Mouse (Mus musculus) neural tube, embryonic 14.5 days (tissue): ENCODE results near the gene Olfr684. TPM values are rescaled to one million over a fixed set of nuclear protein-coding genes. Genes with fewer than 3 reads are reported as not detected.

Experiments used
- ATAC-seq: fragments of 200-750 bp; cut with Nextera tagmentation; 2 replicates; pipeline ENCODE4 v1.8.0; 2017; ENCODE audit warnings: low read depth, mild to moderate bottlenecking, moderate TSS enrichment, moderate library complexity
- H3K27ac ChIP-seq: fragments of 300-500 bp; sonication (generic); 2 replicates; pipeline ENCODE4 v1.5.1; 2014; ENCODE audit warnings: low read depth, mild to moderate bottlenecking, control low read depth, low read length, moderate library complexity, mixed read lengths
- H3K27me3 ChIP-seq: fragments of 300-500 bp; sonication (generic); 2 replicates; pipeline ENCODE4 v1.6.1; 2014; ENCODE audit warnings: low read length; ENCODE audit not compliant: control insufficient read depth, insufficient read depth
- H3K36me3 ChIP-seq: fragments of 300-500 bp; sonication (generic); 2 replicates; pipeline ENCODE4 v1.6.1; 2014; ENCODE audit warnings: low read length, mixed read lengths; ENCODE audit not compliant: control insufficient read depth, insufficient read depth
- H3K4me1 ChIP-seq: fragments of 300-500 bp; sonication (generic); 2 replicates; pipeline ENCODE4 v1.6.1; 2014; ENCODE audit warnings: low read length; ENCODE audit not compliant: control insufficient read depth, insufficient read depth
- H3K4me2 ChIP-seq: fragments of 300-500 bp; sonication (generic); 2 replicates; pipeline ENCODE4 v1.6.1; 2014; ENCODE audit warnings: mild to moderate bottlenecking, low read depth, low read length, control low read depth
- H3K4me3 ChIP-seq: fragments of 300-500 bp; sonication (generic); 2 replicates; pipeline ENCODE4 v1.5.1; 2014; ENCODE audit warnings: low read depth, low read length, control low read depth, mixed read lengths
- H3K9ac ChIP-seq: fragments of 300-500 bp; sonication (generic); replicated peaks from 2 replicates; pipeline ENCODE4 v1.6.1; 2014; ENCODE audit warnings: low read depth, mild to moderate bottlenecking, control low read depth, low read length, mixed read lengths
- H3K9me3 ChIP-seq: fragments of 300-500 bp; sonication (generic); 2 replicates; pipeline ENCODE4 v1.6.1; 2016; ENCODE audit warnings: low read length; ENCODE audit not compliant: control insufficient read depth
- WGBS: fragments of 180-500 bp; shearing (Covaris S2); extraction: QIAGEN DNeasy Blood & Tissue Kit; methylation state at CpG from one replicate; pipeline ENCODE4 v1.1.7; 2014; 5-methylcytosine and 5-hydroxymethylcytosine counted together
- polyA plus RNA-seq: library from polyadenylated mRNA; unstranded; fragments of >200 nt; fragmentation: Nextera tagmentation; extraction: Ambion mirVana; gene quantifications from 2 replicates; pipeline ENCODE4 v1.2.1, GENCODE M21; 2014

Gene Olfr684
- not detected in 2 replicates for polyA plus RNA-seq

GRCm38 (mm10) chr7:105163553-105163952, at the start of gene Olfr684:
TSS of gene Olfr684 (minus strand) at chr7:105163653.
- Histone ChIP-seq H3K4me2 (no peak within 1 kb of the TSS), H3K4me3 (no peak within 1 kb of the TSS), H3K36me3 (no peaks in the 10 kb centered on the region), H3K27me3 (no peaks in the 10 kb centered on the region), H3K27ac (no peak within 1 kb of the TSS), H3K9ac (no peak within 1 kb of the TSS), H3K4me1 (no peaks in the 10 kb centered on the region), H3K9me3 (no peaks in the 10 kb centered on the region)
- no peak for ATAC-seq
- 67% methylated on average over 1 of the region's 1 CpGs for WGBS

GRCm38 (mm10) chr7:105207385-105207784, 43.9 kb upstream of the Olfr684 start, which contains the start of gene Olfr686:
TSS of gene Olfr686 (minus strand) at chr7:105207485.
- ATAC-seq, result no peak
- H3K4me2 ChIP-seq, result no peak within 1 kb of the TSS
- H3K9me3 ChIP-seq, result no peaks in the 10 kb centered on the region
- H3K4me3 ChIP-seq, result no peak within 1 kb of the TSS
- no peak within 1 kb of the TSS for H3K27ac ChIP-seq
- H3K27me3 ChIP-seq, result no peaks in the 10 kb centered on the region
- no peaks in the 10 kb centered on the region for H3K4me1 ChIP-seq
- H3K9ac ChIP-seq, result no peak within 1 kb of the TSS
- no peaks in the 10 kb centered on the region for H3K36me3 ChIP-seq

GRCm38 (mm10) chr7:105185912-105186311, 22.5 kb upstream of the Olfr684 start, which contains the start of gene Olfr685:
TSS of gene Olfr685 (minus strand) at chr7:105186012.
- no peak for ATAC-seq
- Histone ChIP-seq H3K27me3 (no peaks in the 10 kb centered on the region), H3K27ac (no peak within 1 kb of the TSS), H3K9ac (no peak within 1 kb of the TSS), H3K9me3 (no peaks in the 10 kb centered on the region), H3K4me1 (no peaks in the 10 kb centered on the region), H3K4me3 (no peak within 1 kb of the TSS), H3K36me3 (no peaks in the 10 kb centered on the region), H3K4me2 (no peak within 1 kb of the TSS)
- 94% methylated on average over 1 of the region's 1 CpGs for WGBS

- H3K4me1 ChIP-seq, result no peaks in the 10 kb centered on the region
- H3K27ac ChIP-seq, result no peak overlapping the region
- ATAC-seq, result no peak
- no peak overlapping the region for H3K9ac ChIP-seq
- no peaks in the 10 kb centered on the region for H3K36me3 ChIP-seq
- WGBS, result 58% methylated on average over 4 of the region's 4 CpGs
- no peak overlapping the region for H3K4me2 ChIP-seq
- H3K4me3 ChIP-seq, result no peak overlapping the region
- H3K27me3 ChIP-seq, result no peaks in the 10 kb centered on the region
- no peaks in the 10 kb centered on the region for H3K9me3 ChIP-seq
Observed at GRCm38 (mm10) chr7:105170773-105171172, 7.3 kb upstream of the Olfr684 start.

- WGBS, result 64% methylated on average over 1 of the region's 1 CpGs
- no peak within 1 kb of the TSS for H3K9ac ChIP-seq
- H3K4me3 ChIP-seq, result no peak within 1 kb of the TSS
- no peaks in the 10 kb centered on the region for H3K9me3 ChIP-seq
- no peaks in the 10 kb centered on the region for H3K4me1 ChIP-seq
- no peak within 1 kb of the TSS for H3K4me2 ChIP-seq
- no peak for ATAC-seq
- no peaks in the 10 kb centered on the region for H3K36me3 ChIP-seq
- no peak within 1 kb of the TSS for H3K27ac ChIP-seq
- H3K27me3 ChIP-seq, result no peaks in the 10 kb centered on the region
Observed at GRCm38 (mm10) chr7:105146912-105147311, 16.5 kb downstream of the Olfr684 start, which contains the start of gene Olfr683. TSS of gene Olfr683 (minus strand) at chr7:105147012.

- no peaks in the 10 kb centered on the region for H3K4me1 ChIP-seq
- ATAC-seq, result no peak
- 81% methylated on average over 2 of the region's 2 CpGs for WGBS
- no peak overlapping the region for H3K4me2 ChIP-seq
- H3K36me3 ChIP-seq, result no peaks in the 10 kb centered on the region
- no peaks in the 10 kb centered on the region for H3K9me3 ChIP-seq
- no peak overlapping the region for H3K9ac ChIP-seq
- no peaks in the 10 kb centered on the region for H3K27me3 ChIP-seq
- no peak overlapping the region for H3K27ac ChIP-seq
- H3K4me3 ChIP-seq, result no peak overlapping the region
Observed at GRCm38 (mm10) chr7:105141275-105141674, 22.2 kb downstream of the Olfr684 start.

- H3K4me1 ChIP-seq, result no peaks in the 10 kb centered on the region
- no peak for ATAC-seq
- no peak within 1 kb of the TSS for H3K4me2 ChIP-seq
Observed at GRCm38 (mm10) chr7:105116536-105116935, 46.9 kb downstream of the Olfr684 start, which contains the start of gene Olfr681. TSS of gene Olfr681 (plus strand) at chr7:105116836.

More at GRCm38 (mm10) chr7:105116536-105116935, 46.9 kb downstream of the Olfr684 start, which contains the start of gene Olfr681:
- no peak within 1 kb of the TSS for H3K4me3 ChIP-seq
- no peak within 1 kb of the TSS for H3K9ac ChIP-seq
- no peaks in the 10 kb centered on the region for H3K36me3 ChIP-seq
- H3K27me3 ChIP-seq, result no peaks in the 10 kb centered on the region
- H3K27ac ChIP-seq, result no peak within 1 kb of the TSS
- no peaks in the 10 kb centered on the region for H3K9me3 ChIP-seq

Other genes with a start within 250 kb of the Olfr684 start
- gene Olfr667, start 242.2 kb downstream of the Olfr684 start, polyA plus RNA-seq, result not detected in 2 replicates
- not detected in 2 replicates for gene Olfr668, start 235.6 kb downstream of the Olfr684 start, polyA plus RNA-seq
- not detected in 2 replicates for gene Olfr669, start 229.4 kb downstream of the Olfr684 start, polyA plus RNA-seq
- gene Olfr670, start 201.0 kb downstream of the Olfr684 start, polyA plus RNA-seq, result not detected in 2 replicates
- not detected in 2 replicates for gene Olfr671, start 184.5 kb downstream of the Olfr684 start, polyA plus RNA-seq
- not detected in 2 replicates for gene Olfr672, start 161.6 kb downstream of the Olfr684 start, polyA plus RNA-seq
- not detected in 2 replicates for gene Olfr675, start 135.2 kb downstream of the Olfr684 start, polyA plus RNA-seq
- not detected in 2 replicates for gene Olfr676, start 131.0 kb downstream of the Olfr684 start, polyA plus RNA-seq
- not detected in 2 replicates for gene Olfr677, start 112.3 kb downstream of the Olfr684 start, polyA plus RNA-seq
- gene Olfr678, start 99.2 kb downstream of the Olfr684 start, polyA plus RNA-seq, result not detected in 2 replicates
- gene Olfr679, start 82.4 kb downstream of the Olfr684 start, polyA plus RNA-seq, result not detected in 2 replicates
- not detected in 2 replicates for gene Olfr680-ps1, start 70.8 kb downstream of the Olfr684 start, polyA plus RNA-seq
- gene Olfr681, start 46.8 kb downstream of the Olfr684 start, polyA plus RNA-seq, result not detected in 2 replicates
- not detected in 2 replicates for gene Olfr683, start 16.6 kb downstream of the Olfr684 start, polyA plus RNA-seq
- not detected in 2 replicates for gene Olfr685, start 22.4 kb upstream of the Olfr684 start, polyA plus RNA-seq
- not detected in 2 replicates for gene Olfr686, start 43.8 kb upstream of the Olfr684 start, polyA plus RNA-seq
- gene Olfr688, start 124.4 kb upstream of the Olfr684 start, polyA plus RNA-seq, result not detected in 2 replicates
- not detected in 2 replicates for gene Olfr689, start 147.5 kb upstream of the Olfr684 start, polyA plus RNA-seq
- not detected in 2 replicates for gene Olfr690, start 170.5 kb upstream of the Olfr684 start, polyA plus RNA-seq
- 0.27 and 0.35 TPM in 2 replicates for gene Olfr691, start 178.6 kb upstream of the Olfr684 start, polyA plus RNA-seq
- not detected in 2 replicates for gene Olfr692, start 204.6 kb upstream of the Olfr684 start, polyA plus RNA-seq
- gene Gm5901, start 211.4 kb upstream of the Olfr684 start, polyA plus RNA-seq, result not detected in 2 replicates
- 40.1 and 43.7 TPM in 2 replicates for gene Fam160a2, start 236.4 kb upstream of the Olfr684 start, polyA plus RNA-seq
- gene Cnga4, start 240.9 kb upstream of the Olfr684 start, polyA plus RNA-seq, result not detected in 2 replicates